Comparison of ENCODE assay signal across 9 mouse cellular contexts in the genomic region with DNA sequence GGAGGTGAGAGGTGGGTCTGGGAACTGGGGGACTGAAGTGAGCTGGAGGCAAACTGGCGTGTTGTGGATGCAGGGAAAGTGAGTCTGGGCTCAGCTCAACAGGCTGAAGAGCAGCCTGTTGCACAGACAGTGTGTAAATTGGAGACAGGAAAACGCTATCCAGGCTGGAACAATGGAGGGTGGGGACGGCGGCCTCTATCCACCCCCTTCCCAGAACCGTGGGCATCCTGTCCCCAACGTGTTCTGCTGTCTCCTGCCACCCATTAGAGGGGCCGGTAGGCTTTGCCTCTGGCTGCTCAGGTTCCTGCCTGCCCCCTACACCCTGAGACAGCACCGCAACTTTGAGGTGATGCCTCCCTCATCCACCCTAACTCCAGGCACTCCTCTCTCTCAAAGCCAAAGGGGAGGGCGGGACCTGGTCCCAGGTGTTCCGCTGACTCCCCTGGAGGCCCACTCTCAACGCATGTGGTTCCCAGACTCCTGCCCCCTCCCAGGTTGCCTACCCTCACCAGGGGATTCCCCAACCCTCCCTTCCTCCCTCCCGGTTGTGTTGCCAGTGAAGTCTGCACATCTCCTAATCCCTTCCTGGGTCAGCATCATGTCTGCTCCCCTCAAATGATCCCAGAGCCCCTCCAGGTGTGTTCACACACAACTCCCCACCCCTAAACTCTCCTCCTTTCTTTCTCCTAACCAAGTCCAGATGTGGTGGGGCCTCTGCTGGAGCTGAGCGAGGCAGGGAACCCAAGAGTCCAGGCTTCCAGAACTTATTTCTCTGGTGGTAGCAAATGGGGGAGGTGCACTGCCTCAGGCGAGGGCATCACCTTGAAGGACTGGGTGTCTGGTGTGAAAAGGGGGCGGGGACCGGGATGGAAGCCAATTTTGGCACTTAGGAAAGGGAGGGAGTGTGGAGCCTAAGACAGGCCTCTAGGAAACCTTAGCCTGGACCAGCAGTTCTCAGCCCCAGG. TPM values are rescaled to one million over a fixed set of nuclear protein-coding genes. Genes with fewer than 3 reads are reported as not detected.
DNase-seq lines count a peak whose midpoint lies in the region; ATAC-seq and TF ChIP-seq lines count a peak whose summit lies in the region.
"Had no signal": no experiment of that assay in that cellular context is flagged by ENCODE, and none has a peak within 500 bp of the region (broad histone marks: within the 10 kb centered on the region; RNA-seq: fewer than 3 reads in every experiment).

No protein-coding gene starts in this region.

- ATAC-seq in heart, embryonic 14.5 days (ENCODE audit: insufficient number of reproducible peaks, insufficient read depth, low FRiP score, low read depth): no peak
- no peak for ATAC-seq in kidney, postnatal 0 days (replicated peaks; ENCODE audit: low FRiP score, low read depth)

- peak overlapping the region; percentile 27; the same call in 1 of the 2 replicates for H3K4me3 ChIP-seq in spleen, adult 2 months (ENCODE audit: extremely low read depth, insufficient read depth, insufficient read length)
- H3K4me3 ChIP-seq in heart, embryonic 14.5 days (ENCODE audit: control insufficient read depth in 1 of 2, insufficient read depth in 1 of 2, low read depth in 1 of 2, low read length in 2 of 2): peak overlapping the region; percentile 59 to 91
- H3K4me3 ChIP-seq in kidney, postnatal 0 days (replicated peaks; ENCODE audit: low read depth, low read length): peak overlapping the region; percentile 90

- H3K4me1 ChIP-seq in spleen, adult 2 months (ENCODE audit: control insufficient read depth, insufficient read depth, insufficient read length): no peaks in the 10 kb centered on the region; the same call in 1 of the 2 replicates
- H3K4me1 ChIP-seq in heart, embryonic 14.5 days (ENCODE audit: control insufficient read depth in 2 of 2, insufficient read depth in 2 of 2, low read length in 2 of 2): peaks cover 23 to 32% of the 10 kb centered on the region in 2 experiments
- H3K4me1 ChIP-seq in kidney, postnatal 0 days (replicated peaks; ENCODE audit: insufficient read depth, low read length): peaks cover 26% of the 10 kb centered on the region

- TF ChIP-seq POLR2A in spleen, adult 2 months (IDR thresholded peaks at IDR 0.05; ENCODE audit: low read depth, low read length): no peak

- WGBS in spleen, adult 2 months: 77% methylated on average over 16 of the region's 16 CpGs
- WGBS in heart, embryonic 14.5 days: 10% methylated on average over 16 of the region's 16 CpGs
- 8% methylated on average over 16 of the region's 16 CpGs for WGBS in kidney, postnatal 0 days

- no peak for TF ChIP-seq CTCF in spleen, adult 2 months (IDR thresholded peaks at IDR 0.05; ENCODE audit: extremely low read depth, insufficient read depth, insufficient read length, insufficient replicate concordance)
- TF ChIP-seq CTCF in kidney, postnatal 0 days (IDR thresholded peaks at IDR 0.05; ENCODE audit: low read depth): no peak

- peak overlapping the region; percentile 97 for H3K9ac ChIP-seq in heart, embryonic 14.5 days (ENCODE audit: low read length)
- peak overlapping the region; percentile 92 for H3K9ac ChIP-seq in kidney, postnatal 0 days (ENCODE audit: low read depth, low read length)

- no peaks in the 10 kb centered on the region for H3K9me3 ChIP-seq in heart, embryonic 14.5 days (ENCODE audit: control insufficient read depth, low read length)
- H3K9me3 ChIP-seq in kidney, postnatal 0 days (replicated peaks; ENCODE audit: low read length): no peaks in the 10 kb centered on the region

- H3K27ac ChIP-seq in spleen, adult 2 months (ENCODE audit: insufficient read depth, low read length): 0 out of 2 replicates have a peak overlapping the region, but pooled peaks have one; percentile 20
- H3K27ac ChIP-seq in heart, embryonic 14.5 days (replicated peaks in 1 of 2; ENCODE audit: control insufficient read depth in 1 of 2, insufficient read depth in 1 of 2, low read depth in 2 of 2, low read length in 2 of 2): peak overlapping the region; percentile 6 to 98; a peak in 3 of 4 replicates
- H3K27ac ChIP-seq in kidney, postnatal 0 days: peak overlapping the region; percentile 98

- no peaks in the 10 kb centered on the region for H3K36me3 ChIP-seq in spleen, adult 2 months (ENCODE audit: control insufficient read depth, insufficient read depth, low read length)
- H3K36me3 ChIP-seq in heart, embryonic 14.5 days (ENCODE audit: control insufficient read depth, insufficient read depth, low read length): peaks cover 39% of the 10 kb centered on the region
- H3K36me3 ChIP-seq in kidney, postnatal 0 days (ENCODE audit: insufficient read depth, low read length): peaks cover 33% of the 10 kb centered on the region

- peaks cover 9% of the 10 kb centered on the region for H3K27me3 ChIP-seq in spleen, adult 2 months (ENCODE audit: control insufficient read depth, insufficient read depth, low read length)
- no peaks in the 10 kb centered on the region for H3K27me3 ChIP-seq in heart, embryonic 14.5 days (ENCODE audit: control insufficient read depth, insufficient read depth, low read length)
- H3K27me3 ChIP-seq in kidney, postnatal 0 days (ENCODE audit: insufficient read depth, low read length): no peaks in the 10 kb centered on the region

- H3K4me2 ChIP-seq in heart, embryonic 14.5 days (ENCODE audit: low read length): peak overlapping the region; percentile 78
- peak overlapping the region; percentile 76 for H3K4me2 ChIP-seq in kidney, postnatal 0 days (ENCODE audit: low read length)

- DNase-seq in spleen, adult 2 months (ENCODE audit: low read depth in 1 of 2, low spot score in 2 of 2): no peak
- DNase-seq in spleen, postnatal 36 days (ENCODE audit: low spot score in 2 of 2): no peak
- DNase-seq in kidney, postnatal 0 days (ENCODE audit: low spot score): peak; percentile 46
- DNase-seq in lung, postnatal 4 days: peak; percentile 65 to 74
- no peak for DNase-seq in left cerebral cortex, adult 9 months (ENCODE audit: low spot score in 2 of 2)
- no peak for DNase-seq in thymus, postnatal 4 days
- DNase-seq in layer of hippocampus, postnatal 36 days: no peak

RNA-seq across cellular contexts. Expression of gene Ephb4, which starts 2.4 kb away (rescaled TPM):
- 13.5 and 14.8 TPM in 2 replicates for polyA plus RNA-seq in spleen, adult 2 months (2012; rRNA removed)
- polyA plus RNA-seq in heart, embryonic 14.5 days (2014; fragmentation: Nextera tagmentation; extraction: Ambion mirVana): 38.2 and 40.5 TPM in 2 replicates
- polyA plus RNA-seq in kidney, postnatal 0 days (2015; fragmentation: Nextera tagmentation; extraction: Ambion mirVana): 38.1 and 40.5 TPM in 2 replicates
- 1 to 10 TPM; 4.2 to 4.6 TPM for total RNA-seq in layer of hippocampus, postnatal 36 days (2021)
- total RNA-seq: neutrophil, adult 5-6 weeks had no signal

RNA-seq across cellular contexts. Expression of gene Slc12a9, which starts 18.9 kb away (rescaled TPM):
- polyA plus RNA-seq in spleen, adult 2 months (2012; rRNA removed): 25.8 and 29.7 TPM in 2 replicates
- 5.3 and 5.7 TPM in 2 replicates for polyA plus RNA-seq in heart, embryonic 14.5 days (2014; fragmentation: Nextera tagmentation; extraction: Ambion mirVana)
- 11.8 and 12.0 TPM in 2 replicates for polyA plus RNA-seq in kidney, postnatal 0 days (2015; fragmentation: Nextera tagmentation; extraction: Ambion mirVana)
- 10 to 100 TPM; 27.4 to 28.3 TPM for total RNA-seq in layer of hippocampus, postnatal 36 days (2021)

RNA-seq across cellular contexts. Expression of gene Trip6, which starts 38.1 kb away (rescaled TPM):
- polyA plus RNA-seq in spleen, adult 2 months (2012; rRNA removed): 19.8 and 20.6 TPM in 2 replicates
- polyA plus RNA-seq in heart, embryonic 14.5 days (2014; fragmentation: Nextera tagmentation; extraction: Ambion mirVana): 32.3 and 38.9 TPM in 2 replicates
- polyA plus RNA-seq in kidney, postnatal 0 days (2015; fragmentation: Nextera tagmentation; extraction: Ambion mirVana): 74.8 and 75.6 TPM in 2 replicates
- total RNA-seq in layer of hippocampus, postnatal 36 days (2021): 1 to 10 TPM; 5.8 to 6.9 TPM

RNA-seq across cellular contexts. Expression of gene Srrt, which starts 44.8 kb away (rescaled TPM):
- polyA plus RNA-seq in spleen, adult 2 months (2012; rRNA removed): 172 and 175 TPM in 2 replicates
- 58.6 and 69.9 TPM in 2 replicates for polyA plus RNA-seq in heart, embryonic 14.5 days (2014; fragmentation: Nextera tagmentation; extraction: Ambion mirVana)
- polyA plus RNA-seq in kidney, postnatal 0 days (2015; fragmentation: Nextera tagmentation; extraction: Ambion mirVana): 68.0 and 77.7 TPM in 2 replicates
- 100 to 1,000 TPM; 209 to 228 TPM for total RNA-seq in layer of hippocampus, postnatal 36 days (2021)

RNA-seq across cellular contexts. Expression of gene Ufsp1, which starts 57.9 kb away (rescaled TPM):
- 10.3 and 11.1 TPM in 2 replicates for polyA plus RNA-seq in spleen, adult 2 months (2012; rRNA removed)
- polyA plus RNA-seq in heart, embryonic 14.5 days (2014; fragmentation: Nextera tagmentation; extraction: Ambion mirVana): 7.1 and 7.4 TPM in 2 replicates
- polyA plus RNA-seq in kidney, postnatal 0 days (2015; fragmentation: Nextera tagmentation; extraction: Ambion mirVana): 11.4 and 12.8 TPM in 2 replicates
- 10 to 100 TPM in 1 of 2 experiments, 1 to 10 TPM in 1; 8.6 to 12.2 TPM for total RNA-seq in layer of hippocampus, postnatal 36 days (2021)

Comparison
In these comparisons a context has a peak if more than half of its experiments do, and no peak if none do; other contexts are left out.
1. DNase-seq: peak in kidney, postnatal 0 days (single experiment) and lung, postnatal 4 days (2 of 2); none in spleen, adult 2 months (0 of 2), spleen, postnatal 36 days (0 of 2), left cerebral cortex, adult 9 months (0 of 2), thymus, postnatal 4 days (single experiment) and layer of hippocampus, postnatal 36 days (0 of 2).
2. H3K27ac ChIP-seq: peak in every context shown above with its lines; median percentile 98 in kidney, postnatal 0 days; 52 in heart, embryonic 14.5 days; 20 in spleen, adult 2 months.
3. H3K4me3 ChIP-seq: peak in every context shown above with its lines; median percentile 90 in kidney, postnatal 0 days; 75 in heart, embryonic 14.5 days; 27 in spleen, adult 2 months.